Mouse (Mus musculus) midbrain, embryonic 14.5 days (tissue): ENCODE measurements around the gene Wdr25. TPM values are rescaled to one million over a fixed set of nuclear protein-coding genes. Genes with fewer than 3 reads are reported as not detected.

Experiments
- ATAC-seq: fragments of 200-750 bp; cut with Nextera tagmentation; 2 replicates; pipeline ENCODE4 v1.8.0; 2017; ENCODE audit warnings: moderate number of reproducible peaks, moderate library complexity; ENCODE audit not compliant: low FRiP score, low TSS enrichment
- DNase-seq: peaks from one replicate; pipeline ENCODE4 v3.0.0-alpha.2; 2015
- H3K27ac ChIP-seq: fragments of 300-500 bp; sonication (generic); replicated peaks from 2 replicates; pipeline ENCODE4 v1.5.1; 2014; ENCODE audit warnings: mild to moderate bottlenecking, low read depth, low read length, moderate library complexity
- H3K27me3 ChIP-seq: fragments of 300-500 bp; sonication (generic); 2 replicates; pipeline ENCODE4 v1.6.1; 2014; ENCODE audit warnings: low read length, control low read depth, mixed read lengths; ENCODE audit not compliant: control insufficient read depth, insufficient read depth
- H3K36me3 ChIP-seq: fragments of 300-500 bp; sonication (generic); 2 replicates; pipeline ENCODE4 v1.6.1; 2014; ENCODE audit warnings: low read length, control low read depth; ENCODE audit not compliant: control insufficient read depth, insufficient read depth
- H3K4me1 ChIP-seq: fragments of 300-500 bp; sonication (generic); 2 replicates; pipeline ENCODE4 v1.6.1; 2014; ENCODE audit warnings: mild to moderate bottlenecking, antibody characterized with exemption, low read length, control low read depth; ENCODE audit not compliant: control insufficient read depth, insufficient read depth
- H3K4me2 ChIP-seq: fragments of 300-500 bp; sonication (generic); 2 replicates; pipeline ENCODE4 v1.6.1; 2014; ENCODE audit warnings: mild to moderate bottlenecking, low read length, moderate library complexity
- H3K4me3 ChIP-seq: fragments of 300-500 bp; sonication (generic); replicated peaks from 2 replicates; pipeline ENCODE4 v1.5.1; 2014; ENCODE audit warnings: low read depth, low read length
- H3K9ac ChIP-seq: fragments of 300-500 bp; sonication (generic); replicated peaks from 2 replicates; pipeline ENCODE4 v1.6.1; 2014; ENCODE audit warnings: mild to moderate bottlenecking, low read length, moderate library complexity
- H3K9me3 ChIP-seq: fragments of 300-500 bp; sonication (generic); 2 replicates; pipeline ENCODE4 v1.6.1; 2016; ENCODE audit warnings: low read length, control low read depth, mixed read lengths; ENCODE audit not compliant: control insufficient read depth
- WGBS: fragments of 180-500 bp; shearing (Covaris S2); extraction: QIAGEN DNeasy Blood & Tissue Kit; methylation state at CpG from one replicate; pipeline ENCODE4 v1.1.7; 2014; 5-methylcytosine and 5-hydroxymethylcytosine counted together
- polyA plus RNA-seq: library from polyadenylated mRNA; unstranded; fragments of >200 nt; fragmentation: Nextera tagmentation; extraction: Ambion mirVana; gene quantifications from 2 replicates; pipeline ENCODE4 v1.2.1, GENCODE M21; 2014

Wdr25 gene
- polyA plus RNA-seq, 1 experiment from 2014 or later, result 4.3 TPM

GRCm38 (mm10) chr12:108987448-108987847, 94.0 kb downstream of the Wdr25 start:
- 87% methylated on average over 9 of the region's 9 CpGs for WGBS

DNA sequence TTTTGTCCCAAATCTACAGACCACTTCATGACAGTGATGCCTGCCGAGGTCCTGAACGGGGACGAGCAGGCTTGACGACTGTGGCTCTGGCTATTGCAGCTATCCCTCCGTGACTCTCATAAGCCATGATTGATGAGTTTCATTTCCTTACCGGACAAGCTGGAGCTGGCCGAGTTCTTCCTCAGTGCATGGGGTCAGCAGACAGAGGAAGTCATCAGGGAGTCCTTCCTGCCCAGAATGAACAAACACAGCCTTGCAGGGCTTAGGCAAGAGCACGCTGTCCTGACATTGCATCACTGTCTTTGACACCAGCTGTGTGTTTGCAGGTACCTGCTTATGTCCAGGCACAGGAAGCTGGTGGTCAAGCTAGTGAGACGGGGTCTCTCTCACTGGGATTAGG, 97.0 kb downstream of the Wdr25 start:
- Histone ChIP-seq H3K9ac (no peak overlapping the region), H3K4me1 (peaks cover 7% of the 10 kb centered on the region; the same call in 1 of the 2 replicates), H3K27me3 (no peaks in the 10 kb centered on the region), H3K4me2 (no peak overlapping the region), H3K36me3 (no peaks in the 10 kb centered on the region), H3K9me3 (no peaks in the 10 kb centered on the region), H3K4me3 (no peak overlapping the region), H3K27ac (no peak overlapping the region)
- WGBS, result 83% methylated on average over 9 of the region's 9 CpGs
- ATAC-seq (no peak), DNase-seq (no peak)

More at GRCm38 (mm10) chr12:108987448-108987847, 94.0 kb downstream of the Wdr25 start:
- no peaks in the 10 kb centered on the region for H3K27me3 ChIP-seq
- H3K9ac ChIP-seq, result no peak overlapping the region
- H3K4me1 ChIP-seq, result peaks cover 6% of the 10 kb centered on the region; the same call in 1 of the 2 replicates
- H3K9me3 ChIP-seq, result no peaks in the 10 kb centered on the region
- H3K36me3 ChIP-seq, result no peaks in the 10 kb centered on the region
- no peak overlapping the region for H3K4me3 ChIP-seq
- ATAC-seq, result no peak
- H3K4me2 ChIP-seq, result no peak overlapping the region
- no peak for DNase-seq
- H3K27ac ChIP-seq, result no peak overlapping the region

GRCm38 (mm10) chr12:108993046-108993445, 99.6 kb downstream of the Wdr25 start:
- Histone ChIP-seq H3K27ac (no peak overlapping the region), H3K4me1 (peaks cover 7% of the 10 kb centered on the region), H3K36me3 (no peaks in the 10 kb centered on the region), H3K9ac (no peak overlapping the region), H3K27me3 (no peaks in the 10 kb centered on the region), H3K4me2 (no peak overlapping the region), H3K4me3 (no peak overlapping the region), H3K9me3 (no peaks in the 10 kb centered on the region)
- WGBS, result 70% methylated on average over 2 of the region's 2 CpGs
- ATAC-seq, result no peak
- no peak for DNase-seq

GRCm38 (mm10) chr12:108994436-108995031, 101.1 kb downstream of the Wdr25 start:
- ATAC-seq, result no peak
- H3K4me2 ChIP-seq, result no peak overlapping the region
- H3K27me3 ChIP-seq, result no peaks in the 10 kb centered on the region

GRCm38 (mm10) chr12:108995976-108996636, 102.7 kb downstream of the Wdr25 start:
- H3K27ac ChIP-seq, result no peak overlapping the region
- H3K4me1 ChIP-seq, result peaks cover 7% of the 10 kb centered on the region
- no peaks in the 10 kb centered on the region for H3K27me3 ChIP-seq
- no peak overlapping the region for H3K9ac ChIP-seq
- DNase-seq (no peak), ATAC-seq (no peak)
- H3K4me3 ChIP-seq, result no peak overlapping the region
- H3K9me3 ChIP-seq, result no peaks in the 10 kb centered on the region
- H3K36me3 ChIP-seq, result no peaks in the 10 kb centered on the region
- 82% methylated on average over 12 of the region's 12 CpGs for WGBS
- no peak overlapping the region for H3K4me2 ChIP-seq

More at GRCm38 (mm10) chr12:108994436-108995031, 101.1 kb downstream of the Wdr25 start:
- no peak overlapping the region for H3K27ac ChIP-seq
- 17% methylated on average over 19 of the region's 19 CpGs for WGBS
- H3K36me3 ChIP-seq, result no peaks in the 10 kb centered on the region
- H3K4me3 ChIP-seq, result no peak overlapping the region
- H3K9me3 ChIP-seq, result no peaks in the 10 kb centered on the region
- DNase-seq, result peak; percentile 71
- peaks cover 7% of the 10 kb centered on the region for H3K4me1 ChIP-seq
- no peak overlapping the region; the same call in 1 of the 2 replicates for H3K9ac ChIP-seq

DNA sequence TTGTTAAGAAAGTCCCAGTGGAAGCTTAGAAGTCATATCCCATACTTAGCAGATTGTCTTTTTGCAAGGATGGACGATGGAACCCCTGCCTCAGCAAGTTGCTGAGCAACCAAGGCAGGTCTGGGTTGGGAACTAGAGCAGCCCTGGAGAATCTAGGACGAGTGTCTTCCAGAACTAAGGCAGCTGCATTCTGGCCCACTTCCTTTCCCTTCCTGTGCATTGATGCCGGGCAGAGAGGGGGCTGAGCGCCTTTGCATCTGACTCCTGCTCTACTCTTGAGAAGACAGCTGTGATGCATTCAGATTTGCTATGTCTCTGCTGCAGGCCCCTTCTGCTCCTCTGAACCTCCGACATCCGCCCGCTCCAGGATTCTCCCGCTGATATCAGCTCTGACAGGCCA, 103.8 kb downstream of the Wdr25 start:
- Histone ChIP-seq H3K9ac (no peak overlapping the region), H3K4me1 (peaks cover 7% of the 10 kb centered on the region), H3K9me3 (no peaks in the 10 kb centered on the region), H3K27ac (no peak overlapping the region), H3K36me3 (no peaks in the 10 kb centered on the region), H3K4me2 (no peak overlapping the region), H3K4me3 (no peak overlapping the region), H3K27me3 (no peaks in the 10 kb centered on the region)
- 70% methylated on average over 8 of the region's 8 CpGs for WGBS
- DNase-seq (peak; percentile 26), ATAC-seq (no peak)

- ATAC-seq (no peak), DNase-seq (no peak)
- H3K27ac ChIP-seq, result no peak overlapping the region
These were observed 109.5 kb downstream of the Wdr25 start for GRCm38 (mm10) chr12:109002978-109003377.

DNA sequence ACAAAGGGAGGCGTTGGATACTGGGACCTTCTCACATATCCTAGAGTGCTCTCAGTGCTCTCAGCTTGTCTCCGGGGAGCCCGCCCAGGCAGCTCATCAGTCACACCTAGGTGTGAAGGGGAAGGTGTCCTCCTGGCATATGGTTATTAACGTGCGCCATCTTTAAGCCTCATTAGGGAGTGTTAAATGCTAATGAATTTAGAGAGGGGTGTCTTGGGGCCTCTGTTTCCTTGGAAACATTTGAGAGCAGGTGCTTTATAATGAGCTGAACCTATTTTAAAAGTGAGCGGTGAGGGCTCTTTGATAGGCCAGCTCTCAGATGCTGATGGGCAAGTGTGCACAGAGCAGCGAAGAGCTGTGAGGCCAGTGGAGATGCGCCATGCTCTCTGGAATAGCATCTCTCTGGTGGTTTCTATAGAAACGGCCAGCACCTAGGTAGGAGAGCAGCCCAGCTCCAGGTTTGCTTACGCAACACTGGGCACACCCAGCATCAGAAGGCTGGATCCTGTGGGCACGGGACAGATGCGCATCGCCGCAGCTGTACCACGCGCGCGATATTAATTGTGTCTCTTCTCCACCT, 116.7 kb downstream of the Wdr25 start:
- Histone ChIP-seq H3K4me1 (peaks cover 16% of the 10 kb centered on the region; the same call in 1 of the 2 replicates), H3K36me3 (no peaks in the 10 kb centered on the region), H3K4me3 (no peak overlapping the region), H3K9ac (no peak overlapping the region), H3K4me2 (peak overlapping the region; percentile 10; the same call in 1 of the 2 replicates), H3K27me3 (no peaks in the 10 kb centered on the region), H3K9me3 (no peaks in the 10 kb centered on the region), H3K27ac (peak overlapping the region; percentile 64)
- ATAC-seq (peak; percentile 63), DNase-seq (peak; percentile 64)
- WGBS, result 70% methylated on average over 18 of the region's 18 CpGs

More at GRCm38 (mm10) chr12:109002978-109003377, 109.5 kb downstream of the Wdr25 start:
- Histone ChIP-seq H3K9me3 (no peaks in the 10 kb centered on the region), H3K9ac (no peak overlapping the region), H3K36me3 (no peaks in the 10 kb centered on the region), H3K4me3 (no peak overlapping the region), H3K4me1 (0 out of 2 replicates have a peak, but pooled peaks cover 3% of the 10 kb centered on the region), H3K4me2 (no peak overlapping the region), H3K27me3 (no peaks in the 10 kb centered on the region)
- WGBS, result 83% methylated on average over 7 of the region's 7 CpGs
